Mouse (Mus musculus) MN1 (cell line): ENCODE measurements at regions not wholly inside any gene's neighbourhood (a gene's known extent, or its start where the extent isn't known, plus 50 kb on each side); places are given as distances from the start of the nearest gene placed in this dataset.

Experiments
- DNase-seq: peaks from one replicate; pipeline ENCODE4 v3.0.0-alpha.2; 2016; ENCODE audit warnings: low spot score

- peak; percentile 27 for DNase-seq
Observed at GRCm38 (mm10) chrX:167091841-167092240, 117.3 kb downstream of the Tmsb4x start.

GRCm38 (mm10) chrX:167088930-167089329 is 120.2 kb downstream of the Tmsb4x start:
- DNase-seq, result no peak

DNA sequence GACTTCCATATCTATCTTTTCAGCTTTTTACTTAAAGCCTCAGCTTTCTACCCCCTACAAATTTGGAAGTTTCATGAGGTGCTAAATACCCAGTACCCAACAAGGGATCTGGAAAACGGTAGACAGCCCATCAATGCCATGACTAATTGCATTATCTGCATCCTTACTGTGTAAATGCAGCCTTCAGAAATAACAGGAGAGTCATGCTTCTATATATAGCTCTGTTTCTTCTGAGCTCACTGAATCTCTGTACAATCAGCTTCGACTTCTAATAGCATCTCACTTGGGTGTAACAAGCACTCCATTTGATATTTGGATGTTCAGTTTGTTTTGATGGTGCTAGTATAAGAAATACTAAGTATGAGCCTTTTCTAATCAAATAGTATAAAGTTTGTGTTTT is 120.7 kb downstream of the Tmsb4x start:
- peak; percentile 19 for DNase-seq

- DNase-seq, result no peak
Observed at GRCm38 (mm10) chrX:167080821-167081220, 128.3 kb downstream of the Tmsb4x start.

DNA sequence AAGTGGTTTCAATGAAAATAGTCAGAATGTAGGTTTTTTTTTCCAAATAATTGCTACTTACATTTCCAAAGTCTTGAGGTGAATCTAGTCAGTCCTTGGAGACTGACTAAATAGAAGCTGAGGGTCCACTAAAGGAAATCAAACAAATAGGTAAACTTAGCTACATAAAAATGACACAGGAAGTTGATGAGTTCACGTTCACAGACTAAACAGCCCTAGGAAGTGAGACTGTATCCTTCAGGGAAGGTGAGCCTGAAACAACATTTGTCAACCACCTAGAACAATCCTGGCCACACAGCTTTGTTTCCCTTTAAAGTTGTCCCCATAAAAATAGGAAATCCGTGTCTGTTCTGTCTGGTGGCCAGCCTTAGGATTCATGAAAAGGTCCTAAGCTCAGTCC is 140.0 kb downstream of the Tmsb4x start:
- DNase-seq, result no peak

GRCm38 (mm10) chrX:167067918-167068317 is 141.2 kb downstream of the Tmsb4x start:
- no peak for DNase-seq

DNA sequence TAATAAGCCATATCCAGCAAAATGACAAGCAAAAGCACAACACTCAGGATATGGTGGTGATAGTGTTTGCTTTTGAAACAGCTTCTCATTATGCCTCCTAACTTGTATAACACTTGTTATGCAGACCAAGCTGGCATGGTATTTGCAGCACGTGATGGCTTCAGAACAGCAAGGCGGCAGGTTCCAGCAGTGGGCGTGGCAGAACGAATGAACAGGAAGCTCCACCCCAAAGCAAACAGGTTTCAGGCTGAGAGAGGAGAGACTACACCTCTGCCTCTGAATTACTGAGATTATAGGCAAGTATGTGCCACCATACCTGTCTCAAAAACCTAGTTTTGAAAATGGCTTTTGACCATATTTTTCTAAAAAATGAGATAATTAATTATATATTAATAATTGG is 145.2 kb downstream of the Tmsb4x start:
- DNase-seq, result no peak

DNA sequence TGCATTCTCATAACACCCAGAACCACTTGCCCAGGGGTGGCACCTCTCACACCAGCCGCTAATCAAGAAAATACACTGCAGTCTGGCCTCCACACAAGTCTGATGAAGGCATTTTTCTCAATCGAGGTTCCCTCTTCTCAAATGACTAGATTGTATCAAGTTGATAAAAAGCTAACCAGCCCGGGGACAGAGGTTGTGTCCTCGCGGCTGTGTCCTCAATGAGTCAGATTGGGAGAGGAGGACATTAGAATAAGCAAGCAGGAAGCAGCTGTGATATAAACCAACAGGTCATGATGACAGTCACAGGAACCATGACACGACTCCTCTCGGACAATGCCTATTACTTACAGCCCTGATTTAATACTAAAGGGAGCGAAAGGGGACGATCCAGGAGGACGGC is 156.7 kb downstream of the Tmsb4x start:
- no peak for DNase-seq

GRCm38 (mm10) chrX:167050066-167050465 is 159.0 kb downstream of the Tmsb4x start:
- no peak for DNase-seq

DNA sequence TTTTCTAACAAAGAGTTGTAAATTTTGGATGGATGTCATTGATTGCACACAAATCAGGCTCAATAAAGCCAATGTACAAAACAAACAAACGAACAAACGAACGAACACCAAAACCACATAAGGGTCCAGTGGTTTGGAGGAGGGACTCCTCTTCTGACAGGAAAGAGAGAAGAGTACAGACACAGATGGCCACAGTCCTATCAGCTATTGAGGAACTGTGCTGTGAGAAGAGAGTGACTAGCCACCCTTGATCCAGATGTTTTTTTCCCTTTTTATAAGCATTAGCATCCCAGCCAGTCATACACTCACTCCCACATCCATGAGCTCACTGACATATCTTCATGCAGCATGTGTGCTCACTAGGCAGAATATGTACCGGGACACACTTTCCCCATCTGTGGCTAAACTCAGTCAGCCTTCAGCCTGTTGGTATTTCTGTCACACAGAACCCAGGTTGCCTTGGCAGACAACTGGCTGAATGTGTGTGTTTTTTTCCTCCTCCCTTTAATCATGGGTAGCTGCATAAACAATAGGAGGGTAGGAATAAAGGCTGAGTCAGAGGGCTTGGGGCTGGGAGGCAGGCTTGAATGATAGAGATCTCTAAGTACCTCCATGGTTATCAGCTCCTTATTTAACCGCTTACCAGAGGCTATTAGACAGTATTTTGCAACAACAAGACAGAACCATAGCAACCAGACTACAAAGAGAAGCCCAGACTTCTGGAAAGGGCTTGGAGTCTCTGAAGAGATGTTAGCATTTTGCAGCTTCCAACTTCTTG is 159.7 kb downstream of the Tmsb4x start:
- DNase-seq, result peak; percentile 22

DNA sequence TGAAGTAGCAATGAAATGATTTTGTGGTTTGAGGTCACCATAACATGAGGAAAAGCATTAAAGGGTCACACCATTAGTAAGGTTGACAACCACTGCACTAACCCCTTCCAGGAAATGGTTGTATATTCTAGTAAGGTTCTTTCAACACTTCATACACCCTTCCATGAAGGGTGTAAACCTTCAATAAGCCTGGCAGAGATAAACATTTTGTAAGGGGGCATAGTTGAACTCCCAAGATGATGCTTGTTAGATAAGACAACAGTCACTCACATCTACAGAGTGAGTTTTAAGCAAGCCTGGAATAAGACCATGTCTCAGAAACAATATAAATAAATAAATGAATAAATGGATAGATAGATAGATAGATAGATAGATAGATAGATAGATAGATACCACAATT is 171.1 kb downstream of the Tmsb4x start:
- DNase-seq, result no peak

GRCm38 (mm10) chrX:167036355-167036754 is 172.8 kb downstream of the Tmsb4x start:
- DNase-seq, result no peak

DNA sequence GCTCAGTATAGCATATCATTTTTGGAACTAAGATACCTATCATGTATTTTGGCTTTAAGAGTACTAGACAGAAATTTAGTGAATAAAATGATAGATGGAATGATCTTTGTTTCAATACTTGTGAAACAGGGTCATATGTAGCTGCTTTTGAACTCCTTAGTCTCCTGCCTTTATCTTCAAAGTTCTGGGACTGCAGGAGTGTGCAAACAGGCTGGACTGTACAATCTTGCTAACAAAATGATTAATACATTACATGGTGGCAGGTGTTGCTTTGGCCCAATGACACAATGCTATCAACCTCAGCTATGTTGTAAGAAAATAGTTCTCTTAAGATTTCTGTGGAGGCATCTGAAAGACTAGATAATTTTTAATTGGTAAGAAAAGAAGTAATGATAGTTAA is 173.5 kb downstream of the Tmsb4x start:
- no peak for DNase-seq

- no peak for DNase-seq
Observed at GRCm38 (mm10) chrX:167033091-167033490, 176.0 kb downstream of the Tmsb4x start.

DNA sequence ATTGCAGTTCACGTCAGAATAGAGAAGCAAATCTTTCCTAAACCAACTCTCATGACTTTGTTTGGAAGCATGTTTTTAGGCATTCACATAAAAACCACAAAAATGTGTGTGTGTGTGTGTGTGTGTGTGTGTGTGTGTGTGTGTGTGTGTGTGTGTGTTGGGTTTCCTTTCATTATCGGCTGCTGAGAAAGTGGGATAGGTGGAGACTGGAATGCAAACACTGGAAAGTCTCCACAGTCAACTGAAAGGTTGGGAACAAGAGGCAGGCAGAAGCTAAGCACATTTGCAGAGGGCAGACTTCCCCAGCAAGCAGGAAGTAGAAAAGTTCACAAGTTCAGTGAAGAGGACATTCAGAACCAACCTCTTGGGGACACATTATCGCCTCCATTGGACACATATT is 176.5 kb downstream of the Tmsb4x start:
- DNase-seq, result no peak

DNA sequence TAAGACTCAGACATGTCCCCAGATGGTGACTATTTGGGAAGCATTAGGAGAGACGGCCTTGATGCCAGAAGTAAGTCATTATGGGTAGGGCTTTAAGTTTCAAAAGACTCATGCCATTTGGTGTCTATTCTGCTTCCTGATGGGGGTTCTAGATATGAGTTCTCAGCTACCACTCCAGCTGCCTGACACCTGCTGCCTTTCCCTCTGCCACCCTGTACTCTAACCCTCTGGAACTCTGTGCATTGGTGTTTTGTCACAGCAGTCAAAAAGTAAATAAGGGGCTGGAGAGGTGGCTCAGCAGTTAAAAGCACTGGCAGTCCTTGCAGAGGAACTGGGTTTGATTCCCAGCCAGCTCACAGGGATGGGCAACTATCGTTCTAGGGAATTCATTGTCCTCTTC is 177.6 kb downstream of the Tmsb4x start:
- no peak for DNase-seq

DNA sequence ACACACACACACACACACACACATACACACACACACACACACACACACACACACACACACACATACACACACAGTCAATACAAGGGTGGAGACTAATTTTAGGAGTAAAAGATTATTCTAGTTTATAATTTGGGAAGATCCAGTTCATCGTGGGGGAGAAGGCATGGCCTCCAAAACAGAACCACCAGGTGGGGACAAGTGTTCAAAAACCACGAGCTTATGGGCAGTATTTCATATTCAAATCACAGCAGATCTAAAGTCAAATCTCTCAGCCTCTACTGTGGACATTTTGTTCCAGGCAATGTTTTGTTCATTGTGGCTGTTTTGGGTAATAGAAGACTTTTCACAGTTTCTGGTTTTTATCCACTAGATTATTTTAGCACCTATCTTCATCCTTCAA is 193.5 kb downstream of the Tmsb4x start:
- no peak for DNase-seq

DNA sequence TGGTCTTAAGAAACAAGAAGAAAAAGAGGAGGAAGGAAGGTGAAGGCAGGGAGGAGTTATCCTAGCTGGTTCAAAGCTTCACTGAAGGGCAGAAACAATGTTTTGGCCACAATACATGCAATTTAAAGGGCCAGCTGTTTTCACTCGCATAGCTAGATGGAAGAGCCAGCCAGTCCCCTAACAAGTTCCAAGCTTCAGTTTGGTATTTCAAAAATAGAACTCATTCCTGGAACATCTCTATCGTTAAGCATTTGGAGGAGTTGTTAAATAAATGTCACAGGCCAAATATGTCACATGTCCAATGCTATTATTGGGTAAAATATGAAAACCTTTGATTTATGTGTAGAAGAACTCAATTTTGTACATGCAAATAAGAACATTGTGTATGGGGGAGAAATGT is 194.8 kb downstream of the Tmsb4x start:
- no peak for DNase-seq

GRCm38 (mm10) chrX:167012891-167013290 is 196.2 kb downstream of the Tmsb4x start:
- no peak for DNase-seq

DNA sequence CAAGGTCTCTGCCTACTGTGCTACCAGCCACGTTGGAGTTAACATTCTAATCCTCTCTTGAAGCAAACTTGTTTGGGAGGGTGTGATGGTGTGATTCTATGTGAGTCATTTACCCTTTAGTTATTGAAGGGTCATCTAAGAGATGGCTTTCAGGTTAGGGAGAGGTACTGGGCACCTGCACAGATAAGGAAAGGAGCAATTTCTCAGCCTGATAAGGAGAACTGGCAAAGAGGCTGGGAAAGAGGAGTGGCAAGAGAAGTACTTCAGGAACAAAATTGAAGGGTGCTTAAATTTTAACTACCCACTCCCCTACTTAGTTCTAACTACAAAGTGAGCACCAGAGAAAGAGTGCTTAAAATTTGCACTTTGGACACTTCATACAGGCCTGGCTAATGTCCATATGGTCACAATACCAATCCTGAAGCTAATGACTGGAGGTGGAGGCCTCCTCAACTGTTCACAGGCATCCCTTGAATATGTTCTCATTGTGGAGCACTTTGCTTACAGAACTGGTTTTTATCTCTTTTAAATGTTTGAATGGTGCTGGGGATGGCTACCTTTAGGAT is 197.1 kb downstream of the Tmsb4x start:
- no peak for DNase-seq

- DNase-seq, result no peak
Observed at GRCm38 (mm10) chrX:166995855-166996254, 213.3 kb downstream of the Tmsb4x start.

GRCm38 (mm10) chrX:166981003-166981402 is 228.1 kb downstream of the Tmsb4x start:
- DNase-seq, result no peak

DNA sequence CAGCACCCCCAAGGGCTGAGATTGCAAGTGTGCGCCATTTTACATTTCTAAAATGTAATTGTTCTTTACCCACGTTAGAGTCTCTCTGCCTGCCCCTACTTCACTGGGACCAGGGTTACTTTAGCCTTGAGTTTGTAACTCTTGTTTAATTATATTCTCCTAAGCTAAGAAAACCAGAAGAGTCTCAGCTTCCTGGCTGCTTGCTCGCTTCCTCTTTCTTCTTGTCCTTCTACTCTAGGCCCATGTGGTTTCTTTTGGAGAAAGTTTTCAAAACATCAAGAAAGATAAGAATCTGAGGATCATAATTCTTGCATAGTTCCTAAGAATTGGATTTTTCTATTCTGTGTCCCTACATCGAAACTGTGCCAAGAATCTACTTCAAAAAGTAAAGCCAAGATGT is 228.6 kb downstream of the Tmsb4x start:
- no peak for DNase-seq

- no peak for DNase-seq
Observed at GRCm38 (mm10) chrX:166977029-166977428, 232.1 kb downstream of the Tmsb4x start.
